Mouse (Mus musculus): ENCODE measurements around the gene Cd44.

The Cd44 gene

GRCm38 (mm10) chr2:102872436-102872835 lies 29.0 kb downstream of the Cd44 start:
- in situ Hi-C loops (cut with MboI, MseI): no loop called here

DNA sequence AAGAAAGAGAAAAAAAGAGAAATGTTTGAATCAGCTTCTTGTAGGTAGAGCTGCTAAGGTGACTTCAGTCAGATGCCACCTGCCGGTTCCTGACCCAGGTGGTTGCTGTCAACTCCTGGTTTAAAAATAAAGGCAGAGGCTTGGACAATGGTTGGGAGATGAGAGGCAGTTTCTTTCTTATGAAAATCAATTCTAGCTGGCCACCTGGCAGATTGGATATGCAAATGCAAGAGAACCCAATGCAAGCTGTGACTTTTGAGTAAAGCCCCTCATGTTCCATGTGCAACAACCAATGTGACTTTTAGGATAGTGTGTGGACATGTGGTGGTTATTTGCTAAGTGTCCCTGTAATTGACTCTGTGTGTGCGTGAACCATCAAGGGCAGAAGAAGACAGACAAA lies 33.0 kb downstream of the Cd44 start:
- in situ Hi-C loops (cut with MboI, MseI): no loop called here

- in situ Hi-C loops (cut with MboI, MseI): no loop called here
Measured at GRCm38 (mm10) chr2:102867396-102868088, 33.9 kb downstream of the Cd44 start.

DNA sequence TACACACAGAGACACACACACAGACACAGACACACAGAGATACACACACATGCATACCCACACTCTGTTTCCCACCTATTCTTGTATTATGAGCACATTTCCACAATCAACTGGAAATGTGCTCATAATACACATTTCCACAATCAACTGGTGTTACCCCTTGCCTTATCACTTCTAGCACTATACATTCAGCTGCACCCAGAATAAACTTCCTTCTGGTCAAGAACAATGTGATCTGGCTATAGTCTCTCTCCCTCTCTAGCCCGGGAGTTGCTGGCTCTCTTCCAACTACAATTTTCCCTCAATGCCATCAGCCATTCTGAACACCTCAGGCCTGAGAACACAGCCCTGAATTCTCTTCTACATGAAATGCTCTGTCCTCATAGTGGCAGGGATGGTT lies 34.9 kb downstream of the Cd44 start:
- in situ Hi-C loops (cut with MboI, MseI): no loop called here

- in situ Hi-C loops (cut with MboI, MseI): no loop called here
Measured at GRCm38 (mm10) chr2:102865354-102865752, 36.1 kb downstream of the Cd44 start.

GRCm38 (mm10) chr2:102864695-102865353 lies 36.6 kb downstream of the Cd44 start:
- in situ Hi-C loops (cut with MboI, MseI): no loop called here

- in situ Hi-C loops (cut with MboI, MseI): no loop called here
Measured at GRCm38 (mm10) chr2:102864036-102864435, 37.4 kb downstream of the Cd44 start.

GRCm38 (mm10) chr2:102863583-102863982 lies 37.9 kb downstream of the Cd44 start:
- in situ Hi-C loops (cut with MboI, MseI): no loop called here

DNA sequence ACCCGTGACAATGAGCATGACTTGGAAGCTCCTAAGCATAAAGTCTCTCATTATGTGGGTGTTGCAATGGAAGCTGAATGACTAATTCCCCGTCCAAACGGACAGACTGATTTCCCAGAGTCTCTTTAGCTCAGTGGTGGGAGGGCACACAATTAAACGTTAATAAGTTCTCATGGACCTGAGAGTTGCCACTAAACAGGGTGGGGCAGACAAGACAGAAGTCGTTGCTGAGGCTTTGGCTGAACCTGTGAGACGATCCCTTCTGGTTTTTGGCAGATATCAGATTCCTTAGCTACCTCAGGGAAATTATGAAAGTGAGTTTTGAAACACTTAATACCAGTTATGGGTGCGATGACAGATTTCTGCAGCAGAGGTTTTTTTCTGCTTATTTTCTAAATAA lies 38.8 kb downstream of the Cd44 start:
- in situ Hi-C loops (cut with MboI, MseI): no loop called here

DNA sequence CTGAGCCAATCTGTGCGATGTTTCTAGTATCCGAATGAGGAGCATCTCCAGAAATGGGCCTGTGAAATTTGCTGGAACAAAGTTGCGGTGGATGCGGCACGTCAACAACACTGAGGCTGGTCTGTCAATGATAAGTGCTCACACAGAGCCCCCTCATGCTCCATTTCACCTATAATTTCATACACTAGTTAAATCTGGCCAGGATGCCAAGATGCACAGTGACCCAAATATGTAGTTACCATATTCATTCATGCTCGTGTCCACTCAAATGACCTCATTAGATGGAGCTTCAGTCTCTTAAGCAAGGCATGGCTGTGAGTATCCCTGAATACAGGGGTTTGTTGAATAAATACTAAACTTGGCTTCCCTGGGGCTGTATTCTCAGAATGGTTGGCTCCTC lies 43.2 kb downstream of the Cd44 start:
- in situ Hi-C loops (cut with MboI, MseI): no loop called here

DNA sequence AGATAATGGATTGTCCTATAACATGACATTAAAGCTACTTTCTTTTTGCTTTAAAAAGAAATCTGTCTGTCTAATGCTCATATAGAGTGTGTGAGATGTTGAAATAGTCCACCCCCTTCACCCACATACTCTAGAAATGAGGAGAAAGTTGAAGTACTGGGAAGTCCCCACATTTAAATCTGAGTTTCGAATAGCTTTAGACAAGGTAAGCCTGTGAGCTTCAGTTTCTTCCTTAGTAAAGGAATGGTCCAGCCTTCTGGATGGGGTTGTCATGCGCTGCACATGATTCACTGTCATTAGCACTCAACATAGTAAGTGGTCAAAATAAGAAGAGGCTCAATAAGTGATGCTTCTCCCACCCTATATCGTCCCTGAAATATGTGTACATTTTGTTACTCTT lies 48.2 kb downstream of the Cd44 start:
- in situ Hi-C loops (cut with MboI, MseI): no loop called here

GRCm38 (mm10) chr2:102851936-102852477 lies 49.5 kb downstream of the Cd44 start:
- in situ Hi-C loops (cut with MboI, MseI): no loop called here

DNA sequence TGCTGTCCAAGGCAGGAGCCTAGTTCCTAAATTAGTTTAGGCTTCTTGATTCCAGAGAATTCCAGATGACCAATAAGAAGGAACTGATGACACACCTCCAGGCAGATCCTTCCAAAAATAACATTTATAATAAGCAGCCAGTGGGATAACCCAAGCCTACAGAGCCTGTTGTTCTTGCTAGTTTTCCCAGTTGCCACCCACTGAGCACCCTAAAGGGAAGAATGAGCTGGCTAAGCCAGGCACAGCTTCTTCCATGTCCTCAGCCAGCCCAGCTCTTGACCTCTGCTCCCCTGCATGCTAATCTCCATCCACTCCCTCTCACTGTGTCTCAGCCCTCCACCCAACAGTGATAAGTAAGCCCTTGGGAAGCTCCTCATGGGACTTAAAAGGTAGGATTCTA lies 51.4 kb downstream of the Cd44 start:
- in situ Hi-C loops (cut with MboI, MseI): no loop called here

DNA sequence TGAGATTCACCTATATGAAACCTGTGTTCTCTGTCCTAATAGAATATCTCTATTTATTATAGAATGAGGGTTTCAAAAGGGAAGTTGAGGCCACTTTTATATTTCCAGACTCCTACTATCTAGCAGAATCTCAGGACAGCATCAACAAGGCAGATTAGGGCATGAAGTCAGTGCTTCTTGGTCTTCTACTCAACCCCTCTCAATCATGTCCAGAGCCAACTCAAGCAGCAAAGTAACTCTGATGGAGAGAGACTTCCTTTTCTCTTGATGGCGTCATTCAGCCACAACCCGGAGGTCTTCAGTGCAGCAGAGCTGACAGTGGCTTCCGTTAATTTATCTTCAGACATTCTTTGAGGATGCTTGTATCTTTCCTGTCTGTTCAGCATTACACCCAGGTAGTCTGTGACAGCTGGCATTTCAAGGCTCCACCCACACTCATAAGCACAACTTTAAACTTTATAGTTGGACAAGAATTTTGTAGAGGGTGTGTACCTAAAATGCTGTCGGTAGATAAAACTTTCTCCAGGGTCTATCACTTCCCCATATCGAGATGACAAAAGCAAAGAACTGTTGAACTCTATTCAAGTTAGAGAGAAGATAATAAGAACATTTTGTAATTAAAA lies 52.5 kb downstream of the Cd44 start:
- in situ Hi-C loops (cut with MboI, MseI): no loop called here

- in situ Hi-C loops (cut with MboI, MseI): no loop called here
Measured at GRCm38 (mm10) chr2:102841231-102841630, 60.2 kb downstream of the Cd44 start.

GRCm38 (mm10) chr2:102838179-102838578 lies 63.3 kb downstream of the Cd44 start:
- in situ Hi-C loops (cut with MboI, MseI): no loop called here

GRCm38 (mm10) chr2:102831547-102831946 lies 69.9 kb downstream of the Cd44 start:
- in situ Hi-C loops (cut with MboI, MseI): no loop called here

GRCm38 (mm10) chr2:102829201-102829600 lies 72.3 kb downstream of the Cd44 start:
- in situ Hi-C loops (cut with MboI, MseI): no loop called here

DNA sequence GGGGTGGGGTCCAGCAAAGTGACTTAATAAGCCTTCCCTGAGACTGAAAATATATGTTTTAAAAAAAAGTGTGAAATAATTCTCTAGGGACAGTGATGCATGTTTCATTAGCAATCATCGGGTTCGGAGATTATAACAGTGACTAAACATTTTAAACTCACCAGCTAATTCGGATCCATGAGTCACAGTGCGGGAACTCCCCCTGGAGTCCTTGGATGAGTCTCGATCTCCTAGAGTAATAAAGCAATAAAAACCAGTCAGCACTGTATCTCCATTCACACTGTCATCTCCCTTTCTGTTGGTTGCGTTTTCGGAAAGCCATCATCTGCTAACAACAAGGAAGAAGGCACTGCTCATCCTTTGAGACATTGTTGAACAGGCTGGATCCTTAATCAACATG lies 73.1 kb downstream of the Cd44 start:
- in situ Hi-C loops (cut with MboI, MseI): no loop called here

DNA sequence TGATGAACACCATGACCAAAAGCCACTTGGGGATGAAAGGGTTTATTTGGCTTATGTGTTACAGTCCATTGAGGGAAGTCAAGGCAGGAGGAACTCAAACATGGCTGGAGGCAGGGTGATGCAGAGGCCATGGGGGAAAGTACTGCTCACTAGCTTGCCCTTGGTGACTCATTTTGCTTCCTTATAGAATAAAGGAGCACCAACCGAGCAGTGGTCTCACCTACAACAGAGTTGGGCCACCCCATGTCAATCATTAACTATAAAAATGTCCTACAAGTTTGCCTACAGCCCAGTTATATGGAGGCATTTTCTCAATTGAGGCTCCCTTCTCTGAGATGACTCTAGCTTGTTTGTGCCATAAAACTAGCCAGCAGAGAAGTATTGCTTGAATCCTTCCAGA lies 73.6 kb downstream of the Cd44 start:
- in situ Hi-C loops (cut with MboI, MseI): no loop called here

DNA sequence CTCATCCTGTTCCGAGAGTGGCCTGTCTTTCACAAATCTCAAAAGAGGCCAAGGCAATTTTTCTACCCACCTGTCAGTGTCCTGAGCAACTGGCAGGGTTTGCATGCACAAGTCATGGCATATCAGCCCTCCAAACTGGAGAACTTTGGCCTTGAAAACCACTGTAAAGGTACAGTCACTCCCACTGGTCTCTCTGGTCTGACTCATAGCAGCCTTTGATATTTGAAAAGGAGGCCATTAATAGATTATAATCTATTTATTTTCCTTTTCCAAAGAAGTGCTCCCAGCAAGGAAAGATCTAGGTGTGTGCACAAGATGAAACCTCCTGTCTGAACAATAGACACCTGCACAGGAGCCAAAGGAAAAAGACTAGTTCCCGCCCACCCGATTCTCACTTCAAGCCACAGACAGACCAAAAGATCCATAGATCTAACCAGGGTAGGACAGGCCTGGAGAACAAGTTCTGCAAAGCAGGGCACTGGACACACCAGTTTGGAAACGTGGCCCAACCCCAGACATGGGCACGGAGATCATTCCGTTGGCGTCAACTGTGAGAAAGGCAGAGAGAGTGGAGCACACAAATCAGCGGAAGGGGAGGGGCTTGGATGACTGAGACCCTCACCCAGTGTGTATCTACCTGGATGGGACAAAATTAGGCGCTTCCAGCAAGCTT lies 75.4 kb downstream of the Cd44 start:
- in situ Hi-C loops (cut with MboI, MseI): no loop called here

DNA sequence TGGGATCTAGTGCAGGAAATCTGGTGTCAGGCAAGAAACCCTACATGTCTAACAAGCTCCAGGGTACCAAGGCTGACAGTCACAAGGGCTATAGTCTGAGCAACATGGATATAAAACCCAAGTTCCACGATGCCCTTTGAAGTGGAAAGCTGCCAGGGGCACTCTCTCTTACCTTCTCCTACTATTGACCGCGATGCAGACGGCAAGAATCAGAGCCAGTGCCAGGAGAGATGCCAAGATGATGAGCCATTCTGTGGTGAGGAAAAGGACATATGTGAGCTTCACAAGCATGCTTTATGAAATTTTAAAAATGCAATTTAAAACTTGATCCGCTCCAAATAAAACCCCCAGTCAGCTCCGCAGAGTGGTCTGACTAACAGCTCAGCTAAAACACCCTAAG lies 79.4 kb downstream of the Cd44 start:
- in situ Hi-C loops (cut with MboI, MseI): loop anchor here (25.0 kb wide), 1 partner anchor 135 kb away; no protein-coding TSS in a partner anchor

Measured in T-helper 1 cell (primary cell).